Mouse (Mus musculus): Measurements from ENCODE around the gene Diexf. TPM values are rescaled to one million over a fixed set of nuclear protein-coding genes. Genes with fewer than 3 reads are reported as not detected.
A peak's percentile ranks its signal among the peaks of the same experiment; 100 is the strongest.

Diexf gene
- polyA plus RNA-seq, 1 experiment from 2014 or later = 9.2 TPM

DNA sequence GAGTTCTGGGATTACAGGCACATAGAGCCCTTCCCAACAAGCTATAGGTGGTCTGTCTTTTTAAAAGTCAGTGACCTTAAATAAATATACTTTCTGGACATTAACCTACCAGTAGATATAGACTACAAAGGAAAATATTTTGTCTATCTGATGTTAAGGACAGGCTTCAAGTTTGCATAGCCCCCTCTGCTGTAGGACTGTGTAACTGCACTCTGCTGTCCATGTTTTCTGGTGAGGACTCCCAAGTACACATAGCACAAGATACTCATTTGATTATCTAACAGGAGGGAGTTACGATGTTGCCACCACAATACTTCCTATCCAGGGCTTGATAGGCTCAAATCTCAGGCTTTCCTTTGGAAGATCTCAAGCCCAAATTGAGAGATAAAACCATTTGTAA lies 3.7 kb upstream of the Diexf start:
- 86% methylated on average over 1 of the region's 1 CpGs for WGBS
- H3K4me1 ChIP-seq = peaks cover 21% of the 10 kb centered on the region
- no peak overlapping the region for H3K4me3 ChIP-seq (replicated peaks)
- no peak for ATAC-seq (replicated peaks; ENCODE audit: low FRiP score)
- no peak overlapping the region for H3K27ac ChIP-seq
- no peaks in the 10 kb centered on the region for H3K27me3 ChIP-seq
- H3K36me3 ChIP-seq = no peaks in the 10 kb centered on the region
- H3K9ac ChIP-seq = no peak overlapping the region
- H3K9me3 ChIP-seq (replicated peaks) = no peaks in the 10 kb centered on the region
- no peak overlapping the region for H3K4me2 ChIP-seq

DNA sequence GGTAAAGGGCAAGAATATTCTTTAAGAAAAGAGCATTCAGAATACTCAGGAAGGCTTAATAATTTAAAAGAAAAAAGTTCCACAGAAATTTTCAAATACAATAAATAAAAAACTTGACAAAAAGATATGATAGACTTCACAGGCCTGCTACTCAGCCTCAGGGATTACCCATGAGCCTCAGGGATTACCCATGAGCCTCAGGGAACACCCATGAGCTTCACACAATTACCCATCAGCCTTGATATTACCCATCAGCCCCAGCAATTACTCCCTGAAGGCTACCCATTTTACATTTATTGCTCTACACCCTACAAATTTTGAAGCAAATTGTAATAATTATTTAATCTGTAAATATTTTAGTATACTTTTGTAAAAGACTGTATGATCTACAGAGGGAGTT lies 2.3 kb upstream of the Diexf start:
- Histone ChIP-seq H3K36me3 (peaks cover 8% of the 10 kb centered on the region), H3K27ac (no peak overlapping the region), H3K27me3 (no peaks in the 10 kb centered on the region), H3K4me1 (peaks cover 16% of the 10 kb centered on the region), H3K9me3 (replicated peaks) (no peaks in the 10 kb centered on the region), H3K9ac (no peak overlapping the region), H3K4me3 (replicated peaks) (no peak overlapping the region), H3K4me2 (no peak overlapping the region)
- ATAC-seq (replicated peaks; ENCODE audit: low FRiP score) = no peak

- Histone ChIP-seq H3K4me2 (no peak overlapping the region), H3K36me3 (peaks cover 17% of the 10 kb centered on the region), H3K27ac (no peak overlapping the region), H3K27me3 (no peaks in the 10 kb centered on the region), H3K9ac (no peak overlapping the region), H3K4me1 (peaks cover 16% of the 10 kb centered on the region), H3K4me3 (replicated peaks) (no peak overlapping the region), H3K9me3 (replicated peaks) (no peaks in the 10 kb centered on the region)
- WGBS = 34% methylated on average over 6 of the region's 6 CpGs
- ATAC-seq (replicated peaks; ENCODE audit: low FRiP score) = no peak
These were observed 1.4 kb upstream of the Diexf start for GRCm38 (mm10) chr1:193131311-193131948.

- WGBS = 63% methylated on average over 8 of the region's 8 CpGs
- H3K4me2 ChIP-seq = peak overlapping the region; percentile 71
- H3K27ac ChIP-seq = no peak overlapping the region
- peak overlapping the region; percentile 99; the same call in 1 of the 2 replicates for H3K4me3 ChIP-seq (replicated peaks)
- H3K9me3 ChIP-seq (replicated peaks) = no peaks in the 10 kb centered on the region
- H3K4me1 ChIP-seq = peaks cover 16% of the 10 kb centered on the region
- H3K36me3 ChIP-seq = peaks cover 20% of the 10 kb centered on the region
- no peak for ATAC-seq (replicated peaks; ENCODE audit: low FRiP score)
- H3K27me3 ChIP-seq = no peaks in the 10 kb centered on the region
- no peak overlapping the region for H3K9ac ChIP-seq
These were observed 767 bp upstream of the Diexf start for GRCm38 (mm10) chr1:193130839-193131238.

- no peak overlapping the region for H3K9ac ChIP-seq
- peaks cover 21% of the 10 kb centered on the region for H3K36me3 ChIP-seq
- no peak overlapping the region for H3K27ac ChIP-seq
- WGBS = 31% methylated on average over 11 of the region's 11 CpGs
- peaks cover 16% of the 10 kb centered on the region for H3K4me1 ChIP-seq
- ATAC-seq (replicated peaks; ENCODE audit: low FRiP score) = peak; percentile 27
- peak overlapping the region; percentile 71 for H3K4me2 ChIP-seq
- peak overlapping the region; percentile 99 for H3K4me3 ChIP-seq (replicated peaks)
- H3K27me3 ChIP-seq = no peaks in the 10 kb centered on the region
- H3K9me3 ChIP-seq (replicated peaks) = no peaks in the 10 kb centered on the region
These were observed 369 bp upstream of the Diexf start for GRCm38 (mm10) chr1:193130456-193130825.

DNA sequence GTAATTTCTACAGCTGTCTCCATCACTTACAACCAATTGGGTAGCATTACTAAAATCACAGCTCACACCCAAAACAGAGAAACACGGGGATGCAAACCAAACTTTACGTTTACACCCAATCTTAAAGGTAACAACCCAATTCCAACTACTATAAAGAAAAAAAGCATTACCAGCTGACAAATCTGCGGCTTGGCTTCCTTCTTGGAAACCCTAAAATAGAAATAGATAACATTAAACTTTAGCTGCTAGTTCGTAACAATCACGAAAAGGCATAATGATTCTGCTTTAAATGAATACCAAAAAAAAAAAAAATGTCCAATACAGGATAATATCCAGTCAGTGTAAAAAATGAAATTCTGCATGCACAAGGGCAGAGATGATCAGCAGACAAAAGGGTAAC lies 751 bp downstream of the Diexf start:
- peaks cover 16% of the 10 kb centered on the region for H3K4me1 ChIP-seq
- H3K27me3 ChIP-seq = no peaks in the 10 kb centered on the region
- no peaks in the 10 kb centered on the region for H3K9me3 ChIP-seq (replicated peaks)
- no peak for ATAC-seq (replicated peaks; ENCODE audit: low FRiP score)
- peak overlapping the region; percentile 89 for H3K9ac ChIP-seq
- H3K27ac ChIP-seq = no peak overlapping the region
- H3K4me2 ChIP-seq = peak overlapping the region; percentile 71
- H3K4me3 ChIP-seq (replicated peaks) = peak overlapping the region; percentile 99
- WGBS = 27% methylated on average over 5 of the region's 5 CpGs
- peaks cover 30% of the 10 kb centered on the region for H3K36me3 ChIP-seq

GRCm38 (mm10) chr1:193128055-193128454 lies 2.0 kb downstream of the Diexf start:
- Histone ChIP-seq H3K27ac (no peak overlapping the region), H3K4me3 (replicated peaks) (no peak overlapping the region), H3K4me2 (no peak overlapping the region), H3K4me1 (peaks cover 16% of the 10 kb centered on the region), H3K9me3 (replicated peaks) (no peaks in the 10 kb centered on the region), H3K9ac (no peak overlapping the region), H3K36me3 (peaks cover 42% of the 10 kb centered on the region), H3K27me3 (no peaks in the 10 kb centered on the region)
- 92% methylated on average over 6 of the region's 6 CpGs for WGBS
- no peak for ATAC-seq (replicated peaks; ENCODE audit: low FRiP score)

GRCm38 (mm10) chr1:193125835-193126234 lies 4.2 kb downstream of the Diexf start:
- WGBS = 82% methylated on average over 4 of the region's 4 CpGs
- Histone ChIP-seq H3K27ac (no peak overlapping the region), H3K4me2 (no peak overlapping the region), H3K4me1 (peaks cover 11% of the 10 kb centered on the region), H3K27me3 (no peaks in the 10 kb centered on the region), H3K36me3 (peaks cover 64% of the 10 kb centered on the region), H3K9me3 (replicated peaks) (no peaks in the 10 kb centered on the region), H3K9ac (no peak overlapping the region), H3K4me3 (replicated peaks) (no peak overlapping the region)
- no peak for ATAC-seq (replicated peaks; ENCODE audit: low FRiP score)

GRCm38 (mm10) chr1:193123290-193123689 lies 6.8 kb downstream of the Diexf start:
- no peak for ATAC-seq (replicated peaks; ENCODE audit: low FRiP score)

DNA sequence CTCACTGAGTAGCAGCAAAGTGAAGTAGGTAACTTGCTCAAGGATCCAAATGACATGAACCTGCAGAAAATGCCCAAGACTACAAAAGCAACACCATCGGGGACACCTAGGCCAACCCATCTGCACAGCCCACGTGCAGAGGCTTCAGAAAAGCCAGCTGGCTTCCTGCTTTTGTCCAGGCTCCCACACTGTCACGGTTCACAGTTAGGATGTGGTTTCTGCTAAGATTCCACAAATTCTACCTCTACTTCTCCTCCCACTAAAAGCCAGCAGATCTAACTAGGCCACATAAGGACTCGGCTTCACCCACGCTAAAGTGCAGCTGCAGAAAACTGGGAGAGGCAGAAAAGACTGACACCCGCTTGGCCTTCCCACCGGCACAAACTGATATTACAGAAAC lies 7.3 kb downstream of the Diexf start:
- Histone ChIP-seq H3K4me1 (no peaks in the 10 kb centered on the region), H3K27ac (no peak overlapping the region), H3K4me3 (replicated peaks) (no peak overlapping the region), H3K4me2 (no peak overlapping the region), H3K27me3 (no peaks in the 10 kb centered on the region), H3K9ac (no peak overlapping the region), H3K9me3 (replicated peaks) (no peaks in the 10 kb centered on the region), H3K36me3 (peaks cover 89% of the 10 kb centered on the region)
- WGBS = 93% methylated on average over 7 of the region's 7 CpGs
- no peak for ATAC-seq (replicated peaks; ENCODE audit: low FRiP score)

More at GRCm38 (mm10) chr1:193123290-193123689, 6.8 kb downstream of the Diexf start:
- H3K4me1 ChIP-seq = no peaks in the 10 kb centered on the region
- no peak overlapping the region for H3K27ac ChIP-seq
- no peak overlapping the region for H3K4me3 ChIP-seq (replicated peaks)
- H3K4me2 ChIP-seq = no peak overlapping the region
- 90% methylated on average over 6 of the region's 6 CpGs for WGBS
- H3K27me3 ChIP-seq = no peaks in the 10 kb centered on the region
- no peaks in the 10 kb centered on the region for H3K9me3 ChIP-seq (replicated peaks)
- H3K36me3 ChIP-seq = peaks cover 88% of the 10 kb centered on the region
- H3K9ac ChIP-seq = no peak overlapping the region

- Histone ChIP-seq H3K9me3 (replicated peaks) (no peaks in the 10 kb centered on the region), H3K27ac (no peak overlapping the region), H3K4me2 (no peak overlapping the region), H3K36me3 (peaks cover 100% of the 10 kb centered on the region), H3K4me3 (replicated peaks) (no peak overlapping the region), H3K4me1 (no peaks in the 10 kb centered on the region), H3K27me3 (no peaks in the 10 kb centered on the region), H3K9ac (no peak overlapping the region)
- no peak for ATAC-seq (replicated peaks; ENCODE audit: low FRiP score)
- WGBS = 97% methylated on average over 9 of the region's 9 CpGs
These were observed 18.0 kb downstream of the Diexf start for GRCm38 (mm10) chr1:193112093-193112492.

GRCm38 (mm10) chr1:193102996-193103395 lies 27.1 kb downstream of the Diexf start:
- Histone ChIP-seq H3K4me1 (no peaks in the 10 kb centered on the region), H3K9ac (no peak overlapping the region), H3K27me3 (no peaks in the 10 kb centered on the region), H3K4me3 (replicated peaks) (no peak overlapping the region), H3K27ac (no peak overlapping the region), H3K36me3 (peaks cover 42% of the 10 kb centered on the region), H3K9me3 (replicated peaks) (no peaks in the 10 kb centered on the region), H3K4me2 (no peak overlapping the region)
- 84% methylated on average over 3 of the region's 3 CpGs for WGBS
- no peak for ATAC-seq (replicated peaks; ENCODE audit: low FRiP score)

DNA sequence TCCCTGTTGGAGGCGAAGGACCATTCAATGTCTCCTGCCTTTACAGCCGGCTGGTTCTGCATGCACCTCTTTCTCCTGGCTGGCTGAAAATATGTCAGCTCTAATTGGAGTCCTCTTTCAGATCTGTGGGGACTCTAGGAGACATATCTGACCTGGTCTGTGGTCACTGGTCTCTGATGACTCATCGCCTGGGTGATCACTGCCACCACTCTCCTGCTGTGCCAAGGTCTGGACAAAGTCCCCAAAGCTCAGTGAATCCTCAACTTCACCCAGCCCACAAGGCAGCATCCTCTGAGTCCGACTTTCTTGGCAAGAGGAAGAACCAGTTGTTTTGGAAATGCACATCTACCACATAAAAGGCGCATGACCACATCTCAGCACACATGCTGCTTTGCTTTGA lies 27.5 kb downstream of the Diexf start:
- 90% methylated on average over 5 of the region's 5 CpGs for WGBS

More for the DNA sequence above, 27.5 kb downstream of the Diexf start:
- peaks cover 38% of the 10 kb centered on the region for H3K36me3 ChIP-seq
- H3K9me3 ChIP-seq (replicated peaks) = no peaks in the 10 kb centered on the region
- no peaks in the 10 kb centered on the region for H3K27me3 ChIP-seq
- no peak for ATAC-seq (replicated peaks; ENCODE audit: low FRiP score)
- no peak overlapping the region for H3K27ac ChIP-seq
- H3K4me3 ChIP-seq (replicated peaks) = no peak overlapping the region
- H3K4me2 ChIP-seq = no peak overlapping the region
- H3K4me1 ChIP-seq = no peaks in the 10 kb centered on the region
- H3K9ac ChIP-seq = no peak overlapping the region
